Mouse (Mus musculus): ENCODE data around the gene Cog1.

DNA sequence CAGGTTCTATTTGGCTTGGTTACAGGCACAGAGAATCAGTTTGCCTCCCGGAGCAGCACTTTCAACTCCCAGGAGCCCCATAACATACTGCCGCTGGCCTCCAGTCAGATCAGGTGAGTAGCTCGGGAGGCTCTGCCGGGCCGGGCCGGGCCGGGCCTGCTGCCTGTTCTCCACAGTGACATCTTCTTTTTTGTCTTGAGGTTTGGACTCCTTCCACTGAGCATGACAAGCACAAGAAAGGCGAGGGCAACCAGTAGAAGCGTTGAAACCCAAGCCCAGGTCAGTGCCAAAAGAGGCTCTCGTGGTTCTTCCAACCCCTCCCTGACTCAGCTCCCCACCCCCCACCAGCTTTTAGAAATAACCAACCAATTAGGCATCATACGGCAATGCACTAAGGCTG, 12.0 kb downstream of the Cog1 start:
- TF ChIP-seq CTCF (IDR thresholded peaks at IDR 0.05; ENCODE audit: low read depth) (no peak), EP300 (IDR thresholded peaks at IDR 0.05; ENCODE audit: low read depth) (no peak)

All from heart, postnatal 0 days (tissue).